Mouse (Mus musculus): ENCODE measurements around the gene Adamts8. TPM values are rescaled to one million over a fixed set of nuclear protein-coding genes. Genes with fewer than 3 reads are reported as not detected.

Adamts8 gene
- polyA plus RNA-seq, 1 experiment from 2014 or later, result 0.52 TPM

DNA sequence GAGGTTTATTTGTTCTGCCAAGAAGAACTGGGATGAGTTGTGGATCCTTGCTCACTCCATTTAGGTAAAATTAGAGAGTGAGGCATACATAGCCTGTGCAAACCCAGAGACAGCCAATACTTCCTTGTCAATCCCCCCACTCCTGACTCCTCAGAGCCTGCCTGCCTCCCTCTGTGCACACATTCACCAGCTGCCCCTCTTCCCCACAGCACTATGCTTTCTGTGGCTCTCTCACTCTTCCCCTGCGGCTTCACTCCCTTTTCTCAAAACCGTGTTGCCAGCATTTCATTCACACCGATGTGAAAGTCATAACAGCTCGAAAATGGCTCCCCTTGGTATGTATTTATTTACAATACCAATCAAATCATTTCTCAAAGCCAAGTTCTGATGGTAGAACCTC, 10.0 kb upstream of the Adamts8 start:
- WGBS, result 82% methylated on average over 4 of the region's 4 CpGs
- no peak overlapping the region for H3K4me2 ChIP-seq (ENCODE audit: low read depth, severe bottlenecking)
- H3K9ac ChIP-seq (ENCODE audit: low read length), result no peak overlapping the region
- no peaks in the 10 kb centered on the region for H3K27me3 ChIP-seq (ENCODE audit: control insufficient read depth, insufficient read depth, low read length)
- no peak for DNase-seq (ENCODE audit: low spot score)
- no peak overlapping the region for H3K4me3 ChIP-seq (ENCODE audit: low read depth, low read length)
- H3K36me3 ChIP-seq (ENCODE audit: control insufficient read depth, insufficient read depth, low read length), result no peaks in the 10 kb centered on the region
- no peak overlapping the region for H3K27ac ChIP-seq (replicated peaks; ENCODE audit: low read depth, low read length)
- H3K4me1 ChIP-seq (ENCODE audit: control insufficient read depth, insufficient read depth, low read length), result no peaks in the 10 kb centered on the region
- ATAC-seq (ENCODE audit: insufficient number of reproducible peaks, low FRiP score, low TSS enrichment, low read depth), result no peak
- H3K9me3 ChIP-seq (ENCODE audit: control insufficient read depth, low read length), result no peaks in the 10 kb centered on the region

DNA sequence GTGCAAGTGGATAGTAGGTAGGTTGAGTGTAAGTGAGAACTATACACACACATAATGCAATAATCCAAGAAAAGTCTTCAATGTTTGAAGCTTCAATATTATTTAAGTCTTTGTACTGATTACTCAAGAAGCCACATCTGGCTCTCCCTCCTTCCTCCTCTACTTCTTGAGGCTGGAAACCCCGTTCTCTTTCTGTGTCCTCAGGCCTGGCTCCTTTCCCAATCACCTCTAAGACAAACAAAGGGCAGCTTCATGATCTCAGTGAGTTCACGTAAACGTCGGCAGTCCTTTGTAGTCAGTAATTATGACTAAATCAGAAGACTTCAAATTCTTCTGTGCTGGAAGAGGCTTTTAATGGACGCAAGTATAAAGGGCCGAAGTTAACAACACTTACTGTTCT, 7.5 kb upstream of the Adamts8 start:
- no peaks in the 10 kb centered on the region for H3K4me1 ChIP-seq (ENCODE audit: control insufficient read depth, insufficient read depth, low read length)
- H3K4me3 ChIP-seq (ENCODE audit: low read depth, low read length), result no peak overlapping the region
- no peak overlapping the region for H3K9ac ChIP-seq (ENCODE audit: low read length)
- H3K27ac ChIP-seq (replicated peaks; ENCODE audit: low read depth, low read length), result no peak overlapping the region
- DNase-seq (ENCODE audit: low spot score), result no peak
- H3K27me3 ChIP-seq (ENCODE audit: control insufficient read depth, insufficient read depth, low read length), result no peaks in the 10 kb centered on the region
- ATAC-seq (ENCODE audit: insufficient number of reproducible peaks, low FRiP score, low TSS enrichment, low read depth), result no peak
- H3K9me3 ChIP-seq (ENCODE audit: control insufficient read depth, low read length), result no peaks in the 10 kb centered on the region
- no peak overlapping the region for H3K4me2 ChIP-seq (ENCODE audit: low read depth, severe bottlenecking)
- 56% methylated on average over 6 of the region's 6 CpGs for WGBS
- no peaks in the 10 kb centered on the region for H3K36me3 ChIP-seq (ENCODE audit: control insufficient read depth, insufficient read depth, low read length)

DNA sequence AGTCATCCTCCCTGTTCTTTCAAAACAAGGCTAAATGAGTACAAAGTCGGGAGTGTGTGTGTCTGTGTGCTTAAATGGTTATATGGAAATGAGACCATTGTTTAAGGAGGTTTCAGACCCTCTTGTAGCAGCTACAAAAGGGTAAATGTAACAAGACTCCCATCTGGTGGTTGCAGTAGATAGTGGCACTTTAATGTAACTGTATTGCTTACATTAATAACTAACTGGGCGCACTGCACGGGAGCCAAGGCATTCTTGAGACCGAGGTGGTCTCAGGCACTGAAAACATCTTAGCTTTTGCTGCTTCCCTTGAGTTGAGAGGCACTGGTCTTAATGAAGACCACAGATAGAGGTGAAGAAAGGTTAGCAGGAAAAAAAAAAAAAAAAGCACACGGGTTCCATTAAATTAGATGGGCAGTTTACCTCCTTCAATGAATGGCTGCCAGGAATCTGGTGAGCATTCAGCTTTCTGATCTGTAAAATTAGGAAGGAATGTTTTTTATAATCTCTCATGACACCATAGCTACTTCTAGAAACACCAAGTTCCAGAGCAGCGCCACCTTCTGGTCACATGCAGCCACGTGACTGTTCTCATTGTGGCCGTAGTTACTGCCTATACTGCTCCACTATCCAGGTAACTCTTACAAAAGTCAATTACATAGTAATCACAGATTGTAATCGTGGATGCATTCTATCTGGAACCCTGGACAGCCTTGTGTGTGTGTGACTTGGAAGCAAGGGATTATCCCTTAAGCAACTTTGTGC, 5.5 kb upstream of the Adamts8 start:
- no peak overlapping the region for H3K4me3 ChIP-seq (ENCODE audit: low read depth, low read length)
- H3K36me3 ChIP-seq (ENCODE audit: control insufficient read depth, insufficient read depth, low read length), result no peaks in the 10 kb centered on the region
- H3K9ac ChIP-seq (ENCODE audit: low read length), result no peak overlapping the region
- peaks cover 15% of the 10 kb centered on the region for H3K27me3 ChIP-seq (ENCODE audit: control insufficient read depth, insufficient read depth, low read length)
- no peaks in the 10 kb centered on the region for H3K9me3 ChIP-seq (ENCODE audit: control insufficient read depth, low read length)
- H3K4me1 ChIP-seq (ENCODE audit: control insufficient read depth, insufficient read depth, low read length), result no peaks in the 10 kb centered on the region
- ATAC-seq (ENCODE audit: insufficient number of reproducible peaks, low FRiP score, low TSS enrichment, low read depth) (0 out of 2 replicates have a peak, but pooled peaks have one; percentile 51), DNase-seq (ENCODE audit: low spot score) (peak; percentile 76)
- H3K4me2 ChIP-seq (ENCODE audit: low read depth, severe bottlenecking), result no peak overlapping the region
- WGBS, result 41% methylated on average over 9 of the region's 9 CpGs
- no peak overlapping the region for H3K27ac ChIP-seq (replicated peaks; ENCODE audit: low read depth, low read length)

DNA sequence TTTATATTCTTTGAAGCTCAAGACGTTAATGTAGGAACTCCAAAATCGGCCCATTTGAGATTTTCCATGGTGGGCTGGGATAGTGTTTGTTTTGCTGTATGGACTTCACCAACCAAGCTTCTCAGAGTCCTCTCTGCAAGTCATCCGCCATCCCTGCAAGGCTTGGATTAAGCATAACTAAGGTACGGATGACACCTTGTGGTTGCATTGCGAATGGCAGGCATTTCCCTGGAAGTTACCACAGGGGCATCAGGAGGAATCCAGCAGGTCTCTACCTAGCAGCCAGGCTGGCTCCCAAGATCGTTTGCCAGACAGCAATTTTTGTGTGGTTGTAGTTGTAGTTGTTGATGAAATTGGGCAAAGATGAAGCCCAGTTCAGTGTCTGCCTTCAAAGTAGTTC, 2.0 kb upstream of the Adamts8 start:
- Histone ChIP-seq H3K27me3 (ENCODE audit: control insufficient read depth, insufficient read depth, low read length) (peaks cover 49% of the 10 kb centered on the region), H3K4me1 (ENCODE audit: control insufficient read depth, insufficient read depth, low read length) (peaks cover 6% of the 10 kb centered on the region; the same call in 1 of the 2 replicates), H3K9me3 (ENCODE audit: control insufficient read depth, low read length) (no peaks in the 10 kb centered on the region), H3K27ac (replicated peaks; ENCODE audit: low read depth, low read length) (no peak overlapping the region), H3K4me3 (ENCODE audit: low read depth, low read length) (no peak overlapping the region), H3K9ac (ENCODE audit: low read length) (no peak overlapping the region), H3K4me2 (ENCODE audit: low read depth, severe bottlenecking) (no peak overlapping the region), H3K36me3 (ENCODE audit: control insufficient read depth, insufficient read depth, low read length) (no peaks in the 10 kb centered on the region)
- ATAC-seq (ENCODE audit: insufficient number of reproducible peaks, low FRiP score, low TSS enrichment, low read depth) (no peak), DNase-seq (ENCODE audit: low spot score) (peak; percentile 96)
- 7% methylated on average over 6 of the region's 6 CpGs for WGBS

DNA sequence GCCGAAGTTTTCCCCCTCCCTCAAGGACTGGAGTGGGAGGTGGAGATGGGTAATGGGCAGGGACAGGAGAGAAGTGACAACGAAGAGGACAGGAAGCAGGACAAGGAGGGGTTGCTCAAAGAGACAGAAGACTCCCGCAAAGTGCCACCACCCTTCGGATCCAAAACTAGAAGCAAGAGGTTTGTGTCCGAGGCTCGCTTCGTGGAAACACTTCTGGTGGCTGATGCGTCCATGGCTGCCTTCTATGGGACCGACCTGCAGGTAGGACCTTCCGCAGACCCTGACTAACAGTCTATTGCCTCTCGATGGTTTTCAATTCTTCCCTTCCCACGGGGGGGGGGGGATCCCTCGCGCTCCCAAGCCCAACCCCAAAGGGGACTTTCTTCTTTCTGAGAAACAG, 979 bp downstream of the Adamts8 start:
- ATAC-seq (ENCODE audit: insufficient number of reproducible peaks, low FRiP score, low TSS enrichment, low read depth) (no peak; the same call in 1 of the 2 replicates), DNase-seq (ENCODE audit: low spot score) (no peak)
- Histone ChIP-seq H3K9me3 (ENCODE audit: control insufficient read depth, low read length) (no peaks in the 10 kb centered on the region), H3K4me3 (ENCODE audit: low read depth, low read length) (peak overlapping the region; percentile 48), H3K9ac (ENCODE audit: low read length) (no peak overlapping the region; the same call in 1 of the 2 replicates), H3K27me3 (ENCODE audit: control insufficient read depth, insufficient read depth, low read length) (peaks cover 52% of the 10 kb centered on the region), H3K4me1 (ENCODE audit: control insufficient read depth, insufficient read depth, low read length) (peaks cover 6% of the 10 kb centered on the region; the same call in 1 of the 2 replicates), H3K36me3 (ENCODE audit: control insufficient read depth, insufficient read depth, low read length) (no peaks in the 10 kb centered on the region), H3K27ac (replicated peaks; ENCODE audit: low read depth, low read length) (no peak overlapping the region), H3K4me2 (ENCODE audit: low read depth, severe bottlenecking) (peak overlapping the region; percentile 98)
- 3% methylated on average over 14 of the region's 14 CpGs for WGBS

DNA sequence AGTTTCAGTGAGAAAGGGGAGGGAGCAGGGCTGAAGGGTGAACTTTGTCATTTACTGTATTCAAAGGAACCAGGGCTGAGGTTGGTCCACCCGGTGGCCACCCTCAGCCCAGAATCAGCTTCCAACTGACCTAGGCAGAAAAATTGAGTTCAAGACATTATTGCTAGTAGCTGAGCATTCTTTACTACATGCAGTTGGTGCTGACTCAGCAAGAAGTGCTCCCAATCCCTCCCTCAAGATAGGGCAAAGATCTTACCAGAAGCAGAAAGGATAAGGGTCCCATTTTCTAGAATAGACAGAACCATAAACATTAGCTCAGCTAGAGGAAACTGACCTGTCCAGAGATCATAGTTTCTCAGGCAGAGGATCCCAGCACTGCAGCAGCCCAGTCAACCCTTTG, 1.9 kb downstream of the Adamts8 start:
- no peak overlapping the region for H3K4me2 ChIP-seq (ENCODE audit: low read depth, severe bottlenecking)
- H3K9ac ChIP-seq (ENCODE audit: low read length), result no peak overlapping the region
- no peak overlapping the region for H3K4me3 ChIP-seq (ENCODE audit: low read depth, low read length)
- peaks cover 52% of the 10 kb centered on the region for H3K27me3 ChIP-seq (ENCODE audit: control insufficient read depth, insufficient read depth, low read length)
- DNase-seq (ENCODE audit: low spot score) (no peak), ATAC-seq (ENCODE audit: insufficient number of reproducible peaks, low FRiP score, low TSS enrichment, low read depth) (no peak)
- H3K27ac ChIP-seq (replicated peaks; ENCODE audit: low read depth, low read length), result no peak overlapping the region
- WGBS, result 32% methylated on average over 1 of the region's 1 CpGs
- no peaks in the 10 kb centered on the region for H3K9me3 ChIP-seq (ENCODE audit: control insufficient read depth, low read length)
- peaks cover 6% of the 10 kb centered on the region; the same call in 1 of the 2 replicates for H3K4me1 ChIP-seq (ENCODE audit: control insufficient read depth, insufficient read depth, low read length)
- H3K36me3 ChIP-seq (ENCODE audit: control insufficient read depth, insufficient read depth, low read length), result no peaks in the 10 kb centered on the region

DNA sequence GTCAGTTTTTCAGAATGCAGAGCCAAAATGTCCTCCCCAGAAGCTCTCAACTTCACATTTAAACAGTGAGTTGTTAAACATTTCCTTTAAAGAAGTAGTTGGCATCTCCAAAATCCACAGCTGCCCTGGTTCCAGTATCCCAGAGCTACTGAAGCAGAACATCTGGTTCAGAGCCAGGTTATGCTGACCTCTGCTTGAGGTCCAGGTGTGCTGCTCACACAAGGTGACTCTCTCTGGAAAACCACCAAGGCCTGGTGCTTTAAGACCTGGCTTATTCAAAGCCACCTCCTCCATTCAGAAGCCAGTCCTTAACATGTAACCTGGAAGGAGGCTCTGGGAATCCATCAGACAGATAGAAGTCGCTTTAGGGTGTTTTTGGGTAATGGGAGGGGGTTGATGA, 2.9 kb downstream of the Adamts8 start:
- Histone ChIP-seq H3K4me2 (ENCODE audit: low read depth, severe bottlenecking) (no peak overlapping the region), H3K27ac (replicated peaks; ENCODE audit: low read depth, low read length) (no peak overlapping the region), H3K4me3 (ENCODE audit: low read depth, low read length) (no peak overlapping the region), H3K9ac (ENCODE audit: low read length) (no peak overlapping the region), H3K36me3 (ENCODE audit: control insufficient read depth, insufficient read depth, low read length) (no peaks in the 10 kb centered on the region), H3K4me1 (ENCODE audit: control insufficient read depth, insufficient read depth, low read length) (peaks cover 6% of the 10 kb centered on the region; the same call in 1 of the 2 replicates), H3K27me3 (ENCODE audit: control insufficient read depth, insufficient read depth, low read length) (peaks cover 52% of the 10 kb centered on the region), H3K9me3 (ENCODE audit: control insufficient read depth, low read length) (no peaks in the 10 kb centered on the region)
- ATAC-seq (ENCODE audit: insufficient number of reproducible peaks, low FRiP score, low TSS enrichment, low read depth) (no peak), DNase-seq (ENCODE audit: low spot score) (no peak)
- WGBS, result 77% methylated on average over 1 of the region's 1 CpGs

DNA sequence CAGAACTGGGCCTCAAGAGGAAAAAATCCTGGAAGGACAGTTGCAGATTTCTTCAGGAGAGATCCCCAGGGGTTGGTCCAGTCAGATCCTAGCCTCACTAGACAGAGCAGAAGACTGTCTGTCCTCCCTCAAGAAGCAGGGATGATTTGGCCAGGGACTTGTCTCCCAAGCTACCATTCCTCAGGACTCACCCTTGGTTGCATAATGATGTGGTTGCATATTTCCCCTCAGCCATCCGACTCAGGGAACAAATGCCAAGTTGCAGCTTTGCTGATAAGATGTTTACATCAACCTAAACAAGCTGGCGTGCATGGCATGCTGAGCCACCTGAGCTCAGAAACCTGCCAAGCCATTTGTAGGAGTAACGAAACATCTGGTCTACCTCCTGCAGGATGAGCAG, 7.1 kb downstream of the Adamts8 start:
- H3K27me3 ChIP-seq (ENCODE audit: control insufficient read depth, insufficient read depth, low read length), result peaks cover 12% of the 10 kb centered on the region
- no peaks in the 10 kb centered on the region for H3K9me3 ChIP-seq (ENCODE audit: control insufficient read depth, low read length)
- H3K4me3 ChIP-seq (ENCODE audit: low read depth, low read length), result no peak overlapping the region
- no peaks in the 10 kb centered on the region for H3K4me1 ChIP-seq (ENCODE audit: control insufficient read depth, insufficient read depth, low read length)
- H3K9ac ChIP-seq (ENCODE audit: low read length), result no peak overlapping the region
- no peak for DNase-seq (ENCODE audit: low spot score)
- 81% methylated on average over 3 of the region's 3 CpGs for WGBS
- ATAC-seq (ENCODE audit: insufficient number of reproducible peaks, low FRiP score, low TSS enrichment, low read depth), result no peak
- no peak overlapping the region for H3K27ac ChIP-seq (replicated peaks; ENCODE audit: low read depth, low read length)
- H3K4me2 ChIP-seq (ENCODE audit: low read depth, severe bottlenecking), result no peak overlapping the region
- H3K36me3 ChIP-seq (ENCODE audit: control insufficient read depth, insufficient read depth, low read length), result no peaks in the 10 kb centered on the region
